Mouse (Mus musculus) MEL (cell line): ENCODE measurements around the gene Dnah14.

Experiments
- ELF1 ChIP-seq: IDR thresholded peaks from 2 replicates; pipeline ENCODE4 v1.6.1; 2014; ENCODE audit warnings: low read depth, mild to moderate bottlenecking, inconsistent platforms, low read length, improper control_type of control experiment, moderate library complexity
- EP300 ChIP-seq, 2 experiments: IDR thresholded peaks; 2 replicates each; pipeline ENCODE4 v1.6.1; 2011; ENCODE audit warnings: improper control_type of control experiment in 2 of 2, low read length in 2 of 2, low read depth in 1 of 2, mild to moderate bottlenecking in 1 of 2
- GATA1 ChIP-seq: IDR thresholded peaks from 2 replicates; pipeline ENCODE4 v1.6.1; 2011; ENCODE audit warnings: low read depth, low read length, improper control_type of control experiment
- POLR2A ChIP-seq, 2 experiments: IDR thresholded peaks; 2 replicates each; pipeline ENCODE4 v1.6.1; 2011 to 2012; ENCODE audit warnings: low read length in 2 of 2, mild to moderate bottlenecking in 2 of 2, control low read depth in 1 of 2, improper control_type of control experiment in 1 of 2, low read depth in 1 of 2, moderate library complexity in 1 of 2; ENCODE audit not compliant: control insufficient read depth in 1 of 2, insufficient read depth in 1 of 2, poor library complexity in 1 of 2
- POLR2AphosphoS5 ChIP-seq: IDR thresholded peaks from 2 replicates; pipeline ENCODE4 v1.6.1; 2012; ENCODE audit warnings: low read depth, borderline replicate concordance, mild to moderate bottlenecking, inconsistent platforms, low read length, moderate library complexity, mixed read lengths
- SIN3A ChIP-seq: IDR thresholded peaks from 2 replicates; pipeline ENCODE4 v1.6.1; 2012; ENCODE audit warnings: low read length, improper control_type of control experiment, inconsistent platforms
- TAL1 ChIP-seq: IDR thresholded peaks from 2 replicates; pipeline ENCODE4 v1.6.1; 2012; ENCODE audit warnings: mild to moderate bottlenecking, inconsistent platforms, low read length, moderate library complexity, mixed read lengths
- TBP ChIP-seq: IDR thresholded peaks from 2 replicates; pipeline ENCODE4 v1.8.0; 2011; ENCODE audit warnings: low read depth, low read length, improper control_type of control experiment
- TCF12 ChIP-seq: IDR thresholded peaks from 2 replicates; pipeline ENCODE4 v1.6.1; 2014; ENCODE audit warnings: low read depth, mild to moderate bottlenecking, inconsistent platforms, low read length, improper control_type of control experiment, moderate library complexity
- USF2 ChIP-seq, 2 experiments: IDR thresholded peaks; 2 replicates each; pipeline ENCODE4 v1.6.1; 2011 to 2012; ENCODE audit warnings: improper control_type of control experiment in 2 of 2, low read length in 2 of 2, borderline replicate concordance in 1 of 2, inconsistent platforms in 1 of 2, low read depth in 1 of 2, mild to moderate bottlenecking in 1 of 2; ENCODE audit not compliant: insufficient read depth in 1 of 2

DNA sequence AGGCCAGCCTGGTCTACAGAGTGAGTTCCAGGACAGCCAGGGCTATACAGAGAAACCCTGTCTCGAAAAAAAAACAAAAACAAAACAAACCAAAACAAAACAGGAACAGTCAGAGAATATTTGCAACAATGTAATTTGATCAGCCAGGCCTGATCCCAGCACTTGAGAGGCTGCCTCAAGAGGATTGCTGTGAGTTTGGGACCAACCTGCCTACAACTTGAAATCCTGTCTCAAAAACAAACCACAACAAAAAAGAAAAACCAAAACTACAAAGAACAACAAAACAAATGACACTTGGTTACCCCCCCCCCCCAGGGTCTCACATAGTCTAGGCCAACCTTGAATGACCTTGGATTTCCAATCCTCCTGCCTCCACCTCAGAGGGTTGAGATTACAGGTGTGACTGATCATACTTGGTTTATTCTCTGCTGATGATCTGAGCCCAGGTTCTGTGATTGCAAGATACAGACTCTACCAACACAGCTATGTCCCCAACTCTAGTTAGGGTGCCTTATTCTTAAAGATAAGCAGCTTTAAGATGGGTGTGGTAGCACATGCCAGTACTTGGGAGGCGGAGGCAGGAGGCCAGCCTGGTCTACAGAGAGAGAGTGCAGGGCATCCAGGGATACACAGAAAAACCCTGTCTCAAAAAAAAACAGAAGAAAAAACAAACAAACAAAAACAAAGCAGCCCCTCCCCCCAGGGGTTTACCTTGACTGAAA is 285.0 kb downstream of the Dnah14 start:
- TF ChIP-seq POLR2A (IDR thresholded peaks at IDR 0.05; ENCODE audit: control insufficient read depth in 1 of 2, insufficient read depth in 1 of 2, low read depth in 1 of 2, low read length in 2 of 2, poor library complexity in 1 of 2) (no peak), ELF1 (0 out of 2 replicates have a peak, but pooled peaks have one; percentile 11), USF2 (IDR thresholded peaks at IDR 0.05; ENCODE audit: borderline replicate concordance in 1 of 2, insufficient read depth in 1 of 2, low read depth in 1 of 2, low read length in 2 of 2) (no peak), TCF12 (peak; percentile 61; the same call in 1 of the 2 replicates), TBP (no peak), TAL1 (peak; percentile 71), POLR2AphosphoS5 (no peak), EP300 (IDR thresholded peaks at IDR 0.05; ENCODE audit: low read depth in 1 of 2, low read length in 2 of 2) (peak; percentile 74 to 77), SIN3A (no peak), GATA1 (peak; percentile 80)
